Mouse (Mus musculus) telencephalon, adult 2 months (tissue): ENCODE measurements around the gene Ntn5.
A peak's percentile ranks its signal among the peaks of the same experiment; 100 is the strongest.
"Not testable (repeated sequence)": the region's sequence is repeated elsewhere in the genome, so short reads cannot be mapped to it uniquely, and the experiment has no call there.

ENCODE experiments used
- DNase-seq: peaks from one replicate; pipeline ENCODE4 v3.0.0-alpha.2; 2011; ENCODE audit warnings: low read depth, low spot score

Gene Ntn5

GRCm38 (mm10) chr7:45683396-45684050 lies at the start of gene Ntn5:
Gene Ntn5, plus strand, starts transcription at chr7:45684022.
- DNase-seq = no peak

GRCm38 (mm10) chr7:45634946-45635681 lies 48.7 kb upstream of the Ntn5 start:
- no peak for DNase-seq

DNA sequence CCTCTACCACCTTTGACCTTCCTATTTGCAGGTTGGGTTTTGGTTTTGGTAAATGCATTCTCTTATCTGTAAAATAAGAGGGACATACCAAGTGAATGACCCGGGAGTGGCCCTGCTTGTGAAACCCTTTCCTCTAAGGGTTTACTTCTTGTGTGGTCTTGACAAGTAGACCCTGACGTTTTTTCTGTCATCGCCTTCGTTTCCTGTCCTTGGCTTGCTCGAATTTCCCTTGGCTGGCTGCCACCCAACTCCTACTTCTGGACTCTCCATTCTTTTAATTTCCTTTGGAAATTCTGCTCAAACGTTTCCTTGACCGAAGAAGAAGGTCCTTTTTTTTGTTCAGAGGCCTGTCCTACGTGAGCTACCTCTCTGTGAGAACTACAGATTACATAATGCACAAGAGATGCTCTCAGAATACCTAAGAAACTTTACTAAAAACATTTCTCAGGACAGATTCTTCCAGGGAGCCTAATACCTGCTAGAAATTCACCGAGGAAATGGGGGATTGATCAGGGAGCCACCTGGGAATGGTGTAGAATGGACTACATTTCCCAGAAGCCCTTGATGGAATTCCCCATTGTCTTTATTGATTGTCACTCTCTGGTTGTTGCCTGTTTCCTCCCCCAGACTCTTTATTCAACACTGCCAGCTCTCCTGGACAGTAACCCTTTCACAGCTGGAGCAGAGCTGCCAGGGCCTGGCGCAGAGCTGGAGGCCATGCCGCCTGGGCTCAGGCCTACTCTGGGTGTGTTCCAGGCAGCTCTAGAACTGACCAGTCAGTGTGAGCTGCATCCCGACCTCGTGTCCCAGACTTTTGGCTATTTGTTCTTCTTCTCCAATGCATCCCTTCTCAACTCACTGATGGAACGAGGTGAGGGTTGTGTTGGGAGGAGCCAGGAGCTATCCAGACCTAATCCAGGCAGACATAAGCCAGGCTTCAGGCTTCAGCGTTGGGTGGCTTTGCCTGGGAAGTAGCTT lies 47.8 kb upstream of the Ntn5 start:
- no peak for DNase-seq

DNA sequence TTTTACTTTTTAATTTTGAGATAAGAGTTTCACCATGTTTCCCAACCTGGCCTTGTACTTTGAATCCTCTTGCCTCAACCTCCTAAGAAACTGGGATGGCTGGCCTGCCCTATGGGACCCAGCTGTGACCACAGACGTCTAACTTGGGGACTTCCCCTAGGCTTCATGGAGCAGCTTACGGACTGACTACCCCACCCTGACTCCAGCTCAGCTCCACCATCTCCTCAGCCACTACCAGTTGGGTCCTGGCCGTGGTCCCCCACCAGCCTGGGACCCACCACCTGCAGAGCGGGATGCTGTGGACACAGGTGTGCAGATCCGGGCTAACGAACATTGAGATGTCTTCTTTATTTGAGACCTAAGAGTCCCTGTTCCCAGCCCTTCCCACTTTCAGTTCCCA lies 46.1 kb upstream of the Ntn5 start:
- no peak for DNase-seq

DNA sequence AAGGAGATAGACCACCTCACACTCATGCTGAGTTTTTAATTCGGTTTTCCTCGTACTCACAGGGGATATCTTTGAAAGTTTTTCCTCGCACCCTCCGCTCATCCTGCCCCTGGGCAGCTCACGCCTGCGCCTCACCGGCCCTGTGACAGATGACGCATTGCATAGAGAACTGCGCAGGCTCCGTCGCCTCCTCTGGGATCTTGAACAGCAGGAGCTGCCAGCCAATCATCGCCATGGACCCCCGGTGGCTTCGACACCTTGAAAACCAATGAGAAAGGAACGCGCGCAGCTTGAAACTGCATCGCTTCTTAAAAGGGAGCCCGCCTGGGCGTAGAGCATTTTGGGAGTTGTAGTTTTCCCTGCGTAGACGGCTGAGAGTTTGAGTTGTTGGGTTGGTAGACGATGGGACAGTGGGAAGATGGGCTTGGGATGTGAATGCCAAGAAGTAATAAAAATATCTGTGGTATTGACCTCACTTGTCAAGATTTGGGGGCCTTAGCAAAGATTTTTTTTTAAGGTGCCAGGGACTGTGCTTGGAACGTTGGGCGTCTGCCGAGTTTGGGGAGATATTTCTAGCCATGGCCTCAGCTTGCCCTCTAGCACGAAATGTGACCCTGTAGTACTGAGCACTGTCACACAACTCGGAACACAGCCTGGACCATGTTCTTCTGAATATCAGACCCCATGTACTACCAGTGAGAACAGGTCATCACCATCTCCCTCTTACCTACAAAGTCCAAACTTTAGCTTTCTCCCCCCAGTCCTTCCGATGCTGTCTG lies 45.0 kb upstream of the Ntn5 start:
- peak; percentile 98 for DNase-seq

DNA sequence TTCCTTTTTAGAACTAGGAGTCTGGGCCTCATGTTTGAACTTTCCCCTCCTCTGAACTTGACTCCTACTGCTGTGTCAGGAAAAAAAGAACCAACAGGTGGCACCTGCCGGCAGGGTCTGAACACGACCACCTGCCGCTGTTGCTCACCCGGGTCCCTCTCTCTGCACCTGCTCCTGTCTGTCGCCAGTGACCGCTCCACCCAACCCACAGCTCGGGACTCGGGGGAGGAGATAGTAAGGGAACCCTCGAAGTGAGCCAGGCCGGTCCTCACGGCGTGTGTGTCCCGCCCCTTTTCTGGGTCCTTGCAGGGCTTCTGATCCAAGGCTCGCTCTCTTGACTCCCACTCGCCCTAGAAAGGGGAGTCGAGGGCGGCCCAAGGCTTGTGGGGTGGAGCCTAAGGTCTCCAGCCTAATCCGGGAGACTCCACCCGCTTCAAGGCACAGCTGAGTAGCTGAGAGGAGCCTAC lies 44.2 kb upstream of the Ntn5 start, which contains the start of gene Mamstr:
Gene Mamstr, plus strand, starts transcription at position 417 of the 467 bp plus-strand sequence.
- no peak for DNase-seq

DNA sequence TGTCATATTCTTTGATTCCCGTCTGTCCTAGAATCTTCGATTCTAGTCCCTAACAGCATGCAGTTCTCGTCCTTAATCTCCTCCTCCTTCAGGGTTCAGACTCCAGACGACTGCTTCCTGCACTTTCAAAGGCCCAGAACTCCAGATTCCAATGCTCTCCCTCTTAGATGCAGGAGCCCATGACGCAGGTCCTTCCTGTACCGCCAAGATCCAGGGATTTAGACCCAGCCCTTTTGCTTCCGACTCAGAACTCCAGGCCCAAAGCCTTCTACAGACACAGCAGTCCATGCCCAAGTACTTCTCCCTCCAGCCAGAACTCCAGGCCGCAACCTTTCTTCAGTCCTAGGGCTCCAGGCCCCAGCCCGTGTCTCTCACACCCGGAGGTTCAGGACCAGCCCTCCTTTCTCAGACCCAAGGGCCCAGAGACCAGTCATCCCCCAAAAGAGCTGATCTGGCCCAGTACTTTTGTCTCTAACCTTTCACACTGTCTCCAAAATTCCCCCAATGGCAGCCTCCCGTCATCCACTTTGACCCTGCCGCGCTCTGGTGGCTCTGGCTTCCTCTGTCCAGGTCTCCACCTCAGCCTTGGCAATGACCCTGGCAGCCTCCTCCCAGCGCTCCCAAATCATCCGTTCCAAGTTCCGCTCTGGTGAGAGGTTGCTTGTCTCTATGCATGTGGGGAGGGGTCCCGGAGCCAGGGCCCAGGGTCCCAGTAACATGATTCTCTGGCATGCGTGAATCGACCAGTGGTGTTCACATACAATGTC lies 43.4 kb upstream of the Ntn5 start:
- DNase-seq = no peak

GRCm38 (mm10) chr7:45641391-45642040 lies 42.3 kb upstream of the Ntn5 start:
- no peak for DNase-seq

- DNase-seq = no peak
These were observed 41.7 kb upstream of the Ntn5 start for GRCm38 (mm10) chr7:45642083-45642482.

GRCm38 (mm10) chr7:45642503-45643255 lies 41.1 kb upstream of the Ntn5 start:
- no peak for DNase-seq

DNA sequence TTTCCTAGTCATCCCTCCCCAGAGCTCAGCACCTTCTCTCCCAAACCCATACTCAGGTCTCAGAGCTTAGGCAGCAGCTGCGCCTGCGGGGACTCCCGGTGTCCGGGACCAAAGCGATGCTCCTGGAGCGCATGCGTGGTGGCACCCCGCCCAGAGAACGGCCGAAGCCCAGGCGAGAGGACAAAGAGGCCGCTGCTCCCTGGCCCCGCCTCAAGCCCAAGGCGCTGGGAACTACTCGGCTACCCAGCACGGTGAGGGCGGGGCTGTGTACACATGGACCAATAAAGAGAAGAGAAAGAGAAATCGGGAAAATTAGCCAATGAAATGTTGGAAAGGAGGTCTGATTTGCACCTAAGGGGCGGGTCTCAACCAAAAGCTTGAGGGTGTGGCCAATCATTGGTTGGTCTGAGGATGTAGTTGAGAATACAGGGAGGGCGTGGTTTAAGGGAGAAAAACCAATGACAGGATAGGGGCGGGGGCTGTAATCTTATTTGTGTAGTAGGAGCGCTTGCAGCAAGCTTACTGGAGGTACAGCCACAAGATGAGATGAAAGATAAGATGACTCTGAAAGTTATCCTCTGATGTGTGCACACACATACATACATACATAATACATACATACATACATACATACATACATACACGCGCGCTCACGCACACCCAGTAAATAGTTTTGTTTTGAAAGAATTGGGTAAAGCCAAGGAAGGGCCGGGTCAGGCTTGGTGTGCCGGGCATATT lies 40.2 kb upstream of the Ntn5 start:
- peak; percentile 99 for DNase-seq

DNA sequence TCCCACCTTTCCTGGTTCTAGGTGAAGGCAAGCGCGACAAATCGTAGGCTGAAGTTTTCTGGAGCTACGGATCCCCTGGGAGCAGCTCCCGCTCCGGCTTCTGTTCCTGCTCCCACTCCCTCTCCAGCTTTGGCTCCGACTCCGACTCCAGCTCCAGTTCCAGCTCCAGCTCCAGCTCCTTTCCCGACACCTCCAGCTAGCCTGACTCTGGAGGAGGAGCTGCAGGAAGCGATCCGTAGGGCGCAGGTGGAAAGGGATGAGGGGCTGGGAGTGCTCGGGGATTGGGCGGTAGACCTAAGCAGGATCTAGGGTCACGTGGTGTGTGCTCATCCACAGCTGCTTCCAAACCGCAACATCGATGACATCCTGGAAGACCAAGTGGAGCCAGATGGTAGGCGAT lies 39.6 kb upstream of the Ntn5 start:
- peak; percentile 90 for DNase-seq

DNA sequence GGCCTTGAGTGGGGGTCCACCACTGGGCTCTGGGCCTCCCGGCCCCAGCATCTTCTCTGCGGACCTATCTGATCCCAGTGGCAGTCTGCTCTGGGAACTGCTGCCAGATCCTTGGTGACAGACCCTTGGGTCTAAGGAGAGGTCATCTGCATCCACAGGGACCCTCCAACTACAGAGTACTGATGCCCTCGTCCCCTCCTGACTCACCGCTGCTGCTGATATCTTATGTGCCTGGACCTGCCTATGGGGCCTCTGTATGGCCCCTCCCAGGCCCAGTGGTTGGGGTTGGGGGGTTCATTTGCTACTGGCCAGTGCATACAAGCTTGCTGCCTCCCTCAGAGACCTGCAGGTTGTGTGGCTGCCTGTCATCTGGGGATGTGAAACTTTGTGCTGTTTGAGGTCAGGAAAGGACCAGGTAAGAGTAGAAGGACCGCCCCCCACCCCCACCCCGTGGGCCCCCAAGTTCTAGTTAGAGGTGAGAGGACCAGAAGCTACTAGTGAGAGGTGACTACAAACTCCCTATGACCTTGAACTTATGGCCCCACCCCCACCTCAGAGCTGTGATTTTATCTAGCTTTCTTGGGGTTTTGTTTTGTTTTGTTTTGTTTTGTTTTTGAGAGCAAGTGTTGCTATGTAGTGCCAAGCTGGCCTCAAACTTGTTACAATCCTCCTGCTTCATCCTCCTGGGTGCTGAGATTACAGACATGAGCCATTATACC lies 38.8 kb upstream of the Ntn5 start:
- no peak for DNase-seq

DNA sequence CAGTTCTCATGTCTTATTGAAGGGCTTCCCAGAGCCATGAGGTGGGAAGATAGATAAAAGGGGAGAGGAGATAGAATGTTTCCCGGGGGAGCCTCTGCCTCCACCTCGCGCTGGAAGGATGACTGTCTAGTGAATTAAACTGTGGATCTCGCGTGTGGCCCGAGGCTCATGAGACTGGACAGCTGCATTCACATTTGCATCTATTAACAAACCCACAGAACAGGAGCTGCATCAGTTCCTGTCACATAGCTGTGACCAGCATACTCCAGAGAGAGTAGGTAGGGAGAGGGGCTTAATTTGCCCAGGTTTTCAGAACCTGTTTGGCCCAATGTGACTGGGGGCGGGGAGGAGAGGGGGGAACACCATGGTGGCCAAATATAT lies 38.2 kb upstream of the Ntn5 start:
- DNase-seq = no peak

DNA sequence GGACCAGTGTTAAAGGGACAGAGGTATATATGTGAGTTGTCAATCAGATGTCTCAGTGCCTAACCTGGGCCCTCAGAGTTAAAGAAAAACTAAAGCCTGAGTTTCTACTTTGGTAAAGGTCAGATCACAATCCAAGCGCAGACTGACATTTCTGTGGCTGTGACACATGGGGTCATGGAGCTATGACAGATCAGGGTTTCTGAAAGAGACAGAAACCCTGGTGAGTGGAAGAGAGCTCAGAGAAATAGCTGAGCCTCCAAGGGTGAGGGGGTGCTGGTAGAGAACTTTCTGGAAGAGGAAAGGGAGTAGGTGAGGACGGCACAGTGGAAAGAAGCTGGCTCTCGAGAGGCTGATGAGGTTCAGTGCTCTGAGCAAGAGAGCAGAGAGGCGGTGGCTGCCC lies 37.2 kb upstream of the Ntn5 start:
- no peak for DNase-seq

DNA sequence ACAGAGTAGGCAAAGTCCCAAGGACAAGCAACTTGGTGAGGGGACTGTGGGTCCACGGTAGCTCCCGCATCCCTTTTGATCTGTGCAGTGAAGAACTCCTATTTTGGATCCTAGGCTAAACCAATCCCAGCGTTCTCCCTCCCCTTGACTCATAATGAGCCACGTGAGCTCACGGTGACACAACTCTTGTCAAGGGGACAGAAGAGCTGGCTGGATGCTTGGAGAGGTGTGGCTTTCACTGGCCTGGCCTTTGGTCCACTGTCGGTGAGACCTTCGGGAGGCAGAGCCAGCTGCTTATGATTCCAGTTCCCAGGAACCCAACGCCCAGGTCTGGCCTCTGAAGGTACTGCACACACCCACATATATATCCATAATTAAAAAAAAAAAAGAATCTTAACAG lies 34.5 kb upstream of the Ntn5 start:
- no peak for DNase-seq

DNA sequence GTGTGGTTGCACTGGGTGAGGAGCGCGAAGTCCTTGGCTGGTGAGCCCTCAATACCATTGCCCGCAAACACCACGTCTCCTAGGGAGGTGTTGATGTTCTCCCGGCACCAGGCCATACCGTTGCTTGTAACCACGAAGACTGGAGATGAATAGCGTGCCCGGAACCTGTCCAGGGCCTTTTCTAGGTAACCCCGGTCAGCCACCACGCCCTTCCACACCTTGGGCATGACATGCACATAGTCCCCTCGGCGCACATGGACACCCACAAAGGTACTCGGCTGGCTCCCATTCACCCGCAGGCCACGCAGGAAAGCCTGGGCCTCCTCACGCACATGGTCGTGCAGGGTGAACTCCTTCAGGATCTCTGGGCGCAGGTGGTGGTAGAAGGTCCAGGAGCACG lies 33.3 kb upstream of the Ntn5 start:
- DNase-seq = not testable (repeated sequence)
